Mouse (Mus musculus): ENCODE results near the gene Abce1. TPM values are rescaled to one million over a fixed set of nuclear protein-coding genes. Genes with fewer than 3 reads are reported as not detected.
A peak's percentile ranks its signal among the peaks of the same experiment; 100 is the strongest.

The Abce1 gene
- polyA plus RNA-seq, 1 experiment from 2014 or later, result 109 TPM

GRCm38 (mm10) chr8:79638707-79639549, 72.6 kb downstream of the Abce1 start:
- Histone ChIP-seq H3K4me1 (peaks cover 22% of the 10 kb centered on the region), H3K36me3 (peaks cover 5% of the 10 kb centered on the region; the same call in 1 of the 2 replicates), H3K4me3 (peak overlapping the region; percentile 90), H3K27ac (peak overlapping the region; percentile 90), H3K9ac (peak overlapping the region; percentile 89), H3K9me3 (no peaks in the 10 kb centered on the region), H3K27me3 (replicated peaks) (no peaks in the 10 kb centered on the region), H3K4me2 (replicated peaks) (peak overlapping the region; percentile 64)
- under 1% methylated on average over 77 of the region's 77 CpGs for WGBS
- peak; percentile 99 for ATAC-seq (ENCODE audit: low FRiP score, low read depth)

DNA sequence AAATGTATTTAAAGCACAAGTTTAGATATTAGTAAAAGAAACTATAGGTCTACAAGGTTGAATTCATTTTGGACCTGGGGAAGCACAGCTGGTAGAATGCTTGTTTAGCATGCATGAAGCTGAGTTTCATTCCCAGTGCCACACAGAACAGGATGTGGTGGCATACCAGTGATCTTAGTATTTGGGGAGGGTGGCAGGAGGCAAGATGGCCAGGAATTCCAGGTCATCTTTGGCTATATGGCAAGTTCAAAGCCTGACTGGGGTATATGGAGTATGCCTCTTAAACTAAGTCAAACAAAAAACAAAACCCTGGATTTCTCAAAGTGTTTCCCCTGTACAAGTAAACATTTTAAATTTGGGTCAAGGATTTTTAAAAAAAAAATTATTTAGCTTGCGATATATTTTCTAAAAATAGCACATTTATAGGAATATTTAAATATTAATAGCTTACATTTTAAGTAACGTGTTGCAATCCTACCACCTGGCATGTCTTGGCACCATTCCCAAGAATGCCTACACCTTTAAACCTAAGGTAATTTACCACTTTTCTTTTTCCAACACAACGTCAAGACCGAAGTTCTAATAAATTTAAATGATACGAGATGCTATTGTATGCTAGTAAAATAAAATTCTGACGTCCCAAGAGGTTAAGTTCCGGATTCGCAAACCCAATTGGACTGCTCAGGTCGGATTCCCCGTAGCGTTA, 73.4 kb downstream of the Abce1 start:
- Histone ChIP-seq H3K4me3 (peak overlapping the region; percentile 90; the same call in 1 of the 2 replicates), H3K9me3 (no peaks in the 10 kb centered on the region), H3K4me1 (peaks cover 22% of the 10 kb centered on the region), H3K9ac (peak overlapping the region; percentile 74; the same call in 1 of the 2 replicates), H3K36me3 (no peaks in the 10 kb centered on the region), H3K27ac (0 out of 2 replicates have a peak overlapping the region, but pooled peaks have one; percentile 90), H3K4me2 (replicated peaks) (peak overlapping the region; percentile 64), H3K27me3 (replicated peaks) (no peaks in the 10 kb centered on the region)
- ATAC-seq (ENCODE audit: low FRiP score, low read depth), result no peak
- WGBS, result 14% methylated on average over 11 of the region's 11 CpGs

GRCm38 (mm10) chr8:79637237-79637636, 74.3 kb downstream of the Abce1 start:
- peaks cover 17% of the 10 kb centered on the region for H3K4me1 ChIP-seq
- H3K36me3 ChIP-seq, result no peaks in the 10 kb centered on the region
- H3K9me3 ChIP-seq, result no peaks in the 10 kb centered on the region
- no peak overlapping the region for H3K27ac ChIP-seq
- no peak overlapping the region for H3K4me3 ChIP-seq
- no peaks in the 10 kb centered on the region for H3K27me3 ChIP-seq (replicated peaks)
- no peak overlapping the region for H3K4me2 ChIP-seq (replicated peaks)
- WGBS, result 91% methylated on average over 3 of the region's 3 CpGs
- no peak for ATAC-seq (ENCODE audit: low FRiP score, low read depth)
- H3K9ac ChIP-seq, result no peak overlapping the region

GRCm38 (mm10) chr8:79636151-79636550, 75.4 kb downstream of the Abce1 start:
- WGBS, result 75% methylated on average over 1 of the region's 1 CpGs
- Histone ChIP-seq H3K9me3 (no peaks in the 10 kb centered on the region), H3K4me2 (replicated peaks) (no peak overlapping the region), H3K4me1 (peaks cover 7% of the 10 kb centered on the region), H3K9ac (no peak overlapping the region), H3K36me3 (no peaks in the 10 kb centered on the region), H3K4me3 (no peak overlapping the region), H3K27ac (no peak overlapping the region), H3K27me3 (replicated peaks) (no peaks in the 10 kb centered on the region)
- ATAC-seq (ENCODE audit: low FRiP score, low read depth), result no peak

DNA sequence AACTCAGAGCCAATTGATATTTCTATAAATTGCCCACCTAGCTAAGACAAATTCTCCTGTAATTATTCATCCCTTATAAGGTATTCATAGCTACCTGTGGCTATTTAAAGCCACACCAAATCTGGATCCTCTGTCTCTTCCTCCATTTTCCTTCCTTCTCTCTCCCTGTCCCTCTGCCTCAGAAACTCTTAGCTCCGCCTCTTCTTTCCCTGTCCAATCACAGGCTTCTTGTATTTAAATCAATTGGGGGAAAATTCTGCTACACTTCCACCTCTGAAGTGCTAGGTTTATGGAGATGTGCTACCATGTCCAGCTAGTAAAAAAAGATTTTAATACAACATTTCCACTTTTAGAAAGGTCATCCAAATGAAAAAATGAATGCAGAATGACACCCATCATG, 76.0 kb downstream of the Abce1 start:
- H3K27me3 ChIP-seq (replicated peaks), result no peaks in the 10 kb centered on the region
- no peaks in the 10 kb centered on the region for H3K9me3 ChIP-seq
- no peak overlapping the region for H3K9ac ChIP-seq
- H3K36me3 ChIP-seq, result no peaks in the 10 kb centered on the region
- no peak for ATAC-seq (ENCODE audit: low FRiP score, low read depth)
- no peak overlapping the region for H3K4me2 ChIP-seq (replicated peaks)
- 95% methylated on average over 1 of the region's 1 CpGs for WGBS
- no peak overlapping the region for H3K4me3 ChIP-seq
- no peaks in the 10 kb centered on the region for H3K4me1 ChIP-seq
- no peak overlapping the region for H3K27ac ChIP-seq

Other genes with a start within 250 kb of the Abce1 start
- gene Otud4, start 72.1 kb downstream of the Abce1 start, polyA plus RNA-seq (2016; fragmentation: Nextera tagmentation; extraction: Ambion mirVana), result 18.3 and 18.4 TPM in 2 replicates
- gene Anapc10, start 80 bp upstream of the Abce1 start, polyA plus RNA-seq (2016; fragmentation: Nextera tagmentation; extraction: Ambion mirVana), result 39.3 and 41.4 TPM in 2 replicates

Measured in neural tube, embryonic 12.5 days (tissue).